Mouse (Mus musculus) heart, postnatal 0 days (tissue): ENCODE measurements around the gene Tor4a.

Experiments used
- CTCF ChIP-seq: IDR thresholded peaks from 2 replicates; pipeline ENCODE4 v1.5.1; 2016; ENCODE audit warnings: antibody characterized with exemption, control low read depth, low read depth
- EP300 ChIP-seq: IDR thresholded peaks from 2 replicates; pipeline ENCODE4 v1.6.1; 2016; ENCODE audit warnings: antibody characterized with exemption, low read depth

DNA sequence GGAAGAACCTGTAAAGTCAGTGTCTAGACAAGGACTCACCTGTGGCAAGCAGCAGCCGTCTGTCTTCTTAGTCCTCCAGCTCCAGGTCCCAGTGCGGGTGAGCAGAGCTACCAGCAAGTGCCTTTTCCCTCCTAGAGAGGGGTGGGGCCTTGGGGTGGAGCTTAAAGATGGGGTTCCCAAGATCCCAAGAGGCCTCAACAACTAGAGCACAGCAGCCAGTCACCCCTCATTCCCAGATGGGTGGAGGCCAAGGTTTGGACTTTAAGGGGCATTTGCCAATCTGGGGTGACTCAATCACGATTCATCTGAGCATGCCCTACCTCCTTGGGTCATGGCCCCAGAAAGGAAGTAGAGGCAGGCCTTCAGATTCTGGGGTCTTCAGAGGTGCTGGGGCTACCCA lies 43.1 kb upstream of the Tor4a start:
- TF ChIP-seq CTCF (no peak), EP300 (no peak)
